Mouse (Mus musculus): ENCODE results near the gene Tmem8b. TPM values are rescaled to one million over a fixed set of nuclear protein-coding genes. Genes with fewer than 3 reads are reported as not detected.

Tmem8b gene
- polyA plus RNA-seq (2017; shearing (Covaris generic)), result 2.1 TPM

GRCm38 (mm10) chr4:43668782-43669427 is at the start of gene Tmem8b, which contains the start of gene Fam221b:
Tmem8b (plus strand) TSS chr4:43668971.
Fam221b (minus strand) TSS chr4:43669145.

GRCm38 (mm10) chr4:43631046-43631955 is 37.5 kb upstream of the Tmem8b start, which contains the start of gene Npr2:
Npr2 (plus strand) TSS chr4:43631935.

GRCm38 (mm10) chr4:43653161-43654015 is 15.4 kb upstream of the Tmem8b start, which contains the start of gene Spag8:
Spag8 (minus strand) TSS chr4:43653594.

GRCm38 (mm10) chr4:43656339-43657109 is 12.2 kb upstream of the Tmem8b start, which contains the start of gene Hint2:
Hint2 (minus strand) TSS chr4:43656466.

GRCm38 (mm10) chr4:43700707-43701106 is 31.9 kb downstream of the Tmem8b start, which contains the start of gene Olfr70:
Olfr70 (minus strand) TSS chr4:43700807.

GRCm38 (mm10) chr4:43709869-43710268 is 41.1 kb downstream of the Tmem8b start, which contains the start of gene Olfr71:
Olfr71 (minus strand) TSS chr4:43710255.

GRCm38 (mm10) chr4:43726995-43727394 is 58.2 kb downstream of the Tmem8b start, which contains the start of gene Hrct1:
Hrct1 (plus strand) TSS chr4:43727188.

GRCm38 (mm10) chr4:43729794-43730550 is 61.2 kb downstream of the Tmem8b start, which contains the start of gene Spaar:
Spaar (plus strand) TSS chr4:43730034.

Other genes starting within 250 kb of the Tmem8b start
- not detected for gene Fam166b, start 239.8 kb upstream of the Tmem8b start, polyA plus RNA-seq (2017; shearing (Covaris generic))
- 68.3 TPM for gene Tesk1, start 227.0 kb upstream of the Tmem8b start, polyA plus RNA-seq (2017; shearing (Covaris generic))
- gene Cd72, start 214.3 kb upstream of the Tmem8b start, polyA plus RNA-seq (2017; shearing (Covaris generic)), result 60.0 TPM
- 155 TPM for gene Sit1, start 185.2 kb upstream of the Tmem8b start, polyA plus RNA-seq (2017; shearing (Covaris generic))
- gene Ccdc107, start 176.1 kb upstream of the Tmem8b start, polyA plus RNA-seq (2017; shearing (Covaris generic)), result 90.4 TPM
- gene Arhgef39, start 169.3 kb upstream of the Tmem8b start, polyA plus RNA-seq (2017; shearing (Covaris generic)), result 5.7 TPM
- gene Car9, start 162.0 kb upstream of the Tmem8b start, polyA plus RNA-seq (2017; shearing (Covaris generic)), result 1.1 TPM
- not detected for gene Tpm2, start 145.2 kb upstream of the Tmem8b start, polyA plus RNA-seq (2017; shearing (Covaris generic))
- gene Creb3, start 106.6 kb upstream of the Tmem8b start, polyA plus RNA-seq (2017; shearing (Covaris generic)), result 82.0 TPM
- gene Tln1, start 106.3 kb upstream of the Tmem8b start, polyA plus RNA-seq (2017; shearing (Covaris generic)), result 266 TPM
- 18.0 TPM for gene Rgp1, start 90.3 kb upstream of the Tmem8b start, polyA plus RNA-seq (2017; shearing (Covaris generic))
- 51.7 TPM for gene Gba2, start 90.1 kb upstream of the Tmem8b start, polyA plus RNA-seq (2017; shearing (Covaris generic))
- gene Msmp, start 84.5 kb upstream of the Tmem8b start, polyA plus RNA-seq (2017; shearing (Covaris generic)), result 4.2 TPM
- not detected for gene Npr2, start 37.0 kb upstream of the Tmem8b start, polyA plus RNA-seq (2017; shearing (Covaris generic))
- 0.39 TPM for gene Spag8, start 15.4 kb upstream of the Tmem8b start, polyA plus RNA-seq (2017; shearing (Covaris generic))
- gene Hint2, start 12.5 kb upstream of the Tmem8b start, polyA plus RNA-seq (2017; shearing (Covaris generic)), result 73.0 TPM
- 1.2 TPM for gene Fam221b, start 174 bp downstream of the Tmem8b start, polyA plus RNA-seq (2017; shearing (Covaris generic))
- not detected for gene Olfr70, start 31.8 kb downstream of the Tmem8b start, polyA plus RNA-seq (2017; shearing (Covaris generic))
- not detected for gene Olfr71, start 41.3 kb downstream of the Tmem8b start, polyA plus RNA-seq (2017; shearing (Covaris generic))
- gene Hrct1, start 58.2 kb downstream of the Tmem8b start, polyA plus RNA-seq (2017; shearing (Covaris generic)), result not detected
- gene Spaar, start 61.1 kb downstream of the Tmem8b start, polyA plus RNA-seq (2017; shearing (Covaris generic)), result 0.11 TPM
- gene Olfr159, start 102.0 kb downstream of the Tmem8b start, polyA plus RNA-seq (2017; shearing (Covaris generic)), result not detected
- not detected for gene Olfr156, start 154.9 kb downstream of the Tmem8b start, polyA plus RNA-seq (2017; shearing (Covaris generic))
- gene Olfr157, start 171.2 kb downstream of the Tmem8b start, polyA plus RNA-seq (2017; shearing (Covaris generic)), result 0.10 TPM
- gene Olfr155, start 182.6 kb downstream of the Tmem8b start, polyA plus RNA-seq (2017; shearing (Covaris generic)), result not detected
- gene Reck, start 206.6 kb downstream of the Tmem8b start, polyA plus RNA-seq (2017; shearing (Covaris generic)), result 6.3 TPM